Mouse (Mus musculus) stomach, postnatal 0 days (tissue): ENCODE measurements at regions not wholly inside any gene's neighbourhood (a gene's known extent, or its start where the extent isn't known, plus 50 kb on each side); places are given as distances from the start of the nearest gene placed in this dataset.
A peak's percentile ranks its signal among the peaks of the same experiment; 100 is the strongest.

Experiments used
- ATAC-seq: fragments of 200-750 bp; cut with Nextera tagmentation; 2 replicates; pipeline ENCODE4 v1.8.0; 2017; ENCODE audit not compliant: low FRiP score, low TSS enrichment
- DNase-seq: peaks from one replicate; pipeline ENCODE4 v3.0.0-alpha.2; 2016; ENCODE audit warnings: low spot score
- H3K27ac ChIP-seq: fragments of 300-500 bp; sonication (generic); replicated peaks from 2 replicates; pipeline ENCODE4 v1.5.1; 2014; ENCODE audit warnings: mild to moderate bottlenecking, control low read depth
- H3K27me3 ChIP-seq: fragments of 300-500 bp; sonication (generic); 2 replicates; pipeline ENCODE4 v1.6.1; 2014; ENCODE audit warnings: low read length; ENCODE audit not compliant: control insufficient read depth, insufficient read depth
- H3K36me3 ChIP-seq: fragments of 300-500 bp; sonication (generic); 2 replicates; pipeline ENCODE4 v1.6.1; 2014; ENCODE audit warnings: low read length, mixed read lengths; ENCODE audit not compliant: control insufficient read depth, insufficient read depth
- H3K4me1 ChIP-seq: fragments of 300-500 bp; sonication (generic); replicated peaks from 2 replicates; pipeline ENCODE4 v1.6.1; 2014; ENCODE audit warnings: antibody characterized with exemption; ENCODE audit not compliant: control insufficient read depth, insufficient read depth
- H3K4me2 ChIP-seq: fragments of 300-500 bp; sonication (generic); replicated peaks from 2 replicates; pipeline ENCODE4 v1.6.1; 2014; ENCODE audit warnings: low read depth, mild to moderate bottlenecking, control low read depth, moderate library complexity
- H3K4me3 ChIP-seq: fragments of 300-500 bp; sonication (generic); 2 replicates; pipeline ENCODE4 v1.5.1; 2014; ENCODE audit warnings: low read depth, low read length, control low read depth
- H3K9ac ChIP-seq: fragments of 300-500 bp; sonication (generic); 2 replicates; pipeline ENCODE4 v1.6.1; 2014; ENCODE audit warnings: mild to moderate bottlenecking, low read length, control low read depth, mixed read lengths
- H3K9me3 ChIP-seq: fragments of 300-500 bp; sonication (generic); 2 replicates; pipeline ENCODE4 v1.6.1; 2016; ENCODE audit warnings: low read length; ENCODE audit not compliant: control insufficient read depth
- CTCF ChIP-seq: IDR thresholded peaks from 2 replicates; pipeline ENCODE4 v1.5.1; 2016; ENCODE audit warnings: antibody characterized with exemption, low read depth, mild to moderate bottlenecking, moderate library complexity
- EP300 ChIP-seq: optimal IDR thresholded peaks from 2 replicates; pipeline ENCODE3; 2016; ENCODE audit warnings: antibody characterized with exemption
- WGBS: fragments of 180-500 bp; shearing (Covaris S2); extraction: QIAGEN DNeasy Blood & Tissue Kit; methylation state at CpG from one replicate; pipeline ENCODE4 v1.1.7; 2014; 5-methylcytosine and 5-hydroxymethylcytosine counted together

- WGBS = 71% methylated on average over 1 of the region's 1 CpGs
- no peaks in the 10 kb centered on the region for H3K4me1 ChIP-seq
Measured at GRCm38 (mm10) chr1:144313318-144313717, 64.3 kb upstream of the Rgs1 start.

GRCm38 (mm10) chr1:144309901-144310300, 60.9 kb upstream of the Rgs1 start:
- H3K4me1 ChIP-seq = no peaks in the 10 kb centered on the region
- no peak for TF ChIP-seq CTCF
- no peak for TF ChIP-seq EP300
- 51% methylated on average over 3 of the region's 3 CpGs for WGBS
- no peak overlapping the region for H3K4me2 ChIP-seq
- DNase-seq (no peak), ATAC-seq (no peak)
- no peaks in the 10 kb centered on the region for H3K36me3 ChIP-seq
- H3K9ac ChIP-seq = no peak overlapping the region
- no peak overlapping the region for H3K27ac ChIP-seq
- no peak overlapping the region for H3K4me3 ChIP-seq
- no peaks in the 10 kb centered on the region for H3K9me3 ChIP-seq
- no peaks in the 10 kb centered on the region for H3K27me3 ChIP-seq

More at GRCm38 (mm10) chr1:144313318-144313717, 64.3 kb upstream of the Rgs1 start:
- ATAC-seq (no peak), DNase-seq (no peak)
- Histone ChIP-seq H3K27ac (no peak overlapping the region), H3K9ac (no peak overlapping the region), H3K36me3 (no peaks in the 10 kb centered on the region), H3K9me3 (no peaks in the 10 kb centered on the region), H3K27me3 (no peaks in the 10 kb centered on the region), H3K4me3 (no peak overlapping the region), H3K4me2 (no peak overlapping the region)
- TF ChIP-seq CTCF (no peak), EP300 (no peak)

- Histone ChIP-seq H3K4me1 (no peaks in the 10 kb centered on the region), H3K4me3 (no peak overlapping the region), H3K9me3 (no peaks in the 10 kb centered on the region), H3K9ac (no peak overlapping the region), H3K4me2 (no peak overlapping the region), H3K27me3 (no peaks in the 10 kb centered on the region), H3K27ac (no peak overlapping the region), H3K36me3 (no peaks in the 10 kb centered on the region)
- TF ChIP-seq CTCF (no peak), EP300 (no peak)
- ATAC-seq = no peak
- WGBS = 83% methylated on average over 5 of the region's 5 CpGs
- DNase-seq = no peak
Measured at GRCm38 (mm10) chr1:144308313-144308712, 59.3 kb upstream of the Rgs1 start.

- Histone ChIP-seq H3K27me3 (no peaks in the 10 kb centered on the region), H3K4me1 (no peaks in the 10 kb centered on the region), H3K36me3 (no peaks in the 10 kb centered on the region), H3K9me3 (no peaks in the 10 kb centered on the region), H3K27ac (no peak overlapping the region), H3K4me3 (no peak overlapping the region), H3K9ac (no peak overlapping the region), H3K4me2 (no peak overlapping the region)
- DNase-seq = no peak
- TF ChIP-seq EP300 (no peak), CTCF (no peak)
- 78% methylated on average over 2 of the region's 2 CpGs for WGBS
- no peak for ATAC-seq
Measured at GRCm38 (mm10) chr1:144307854-144308285, 58.8 kb upstream of the Rgs1 start.

- no peak overlapping the region for H3K9ac ChIP-seq
- 61% methylated on average over 7 of the region's 7 CpGs for WGBS
Measured at GRCm38 (mm10) chr1:144307017-144307853, 58.2 kb upstream of the Rgs1 start.

GRCm38 (mm10) chr1:144306284-144306683, 57.2 kb upstream of the Rgs1 start:
- 27% methylated on average over 2 of the region's 2 CpGs for WGBS
- ATAC-seq = peak; percentile 91

More at GRCm38 (mm10) chr1:144307017-144307853, 58.2 kb upstream of the Rgs1 start:
- no peak for DNase-seq
- Histone ChIP-seq H3K4me3 (no peak overlapping the region), H3K4me1 (no peaks in the 10 kb centered on the region), H3K36me3 (no peaks in the 10 kb centered on the region), H3K9me3 (no peaks in the 10 kb centered on the region), H3K27ac (0 out of 2 replicates have a peak overlapping the region, but pooled peaks have one; percentile 49), H3K4me2 (no peak overlapping the region), H3K27me3 (no peaks in the 10 kb centered on the region)
- ATAC-seq = no peak
- TF ChIP-seq CTCF = no peak
- no peak for TF ChIP-seq EP300

More at GRCm38 (mm10) chr1:144306284-144306683, 57.2 kb upstream of the Rgs1 start:
- TF ChIP-seq EP300 (no peak), CTCF (no peak)
- Histone ChIP-seq H3K27ac (no peak overlapping the region), H3K4me3 (no peak overlapping the region), H3K36me3 (no peaks in the 10 kb centered on the region), H3K9me3 (no peaks in the 10 kb centered on the region), H3K9ac (no peak overlapping the region), H3K4me1 (no peaks in the 10 kb centered on the region), H3K4me2 (no peak overlapping the region), H3K27me3 (no peaks in the 10 kb centered on the region)
- peak; percentile 15 for DNase-seq
